Mouse (Mus musculus): Measurements from ENCODE around the gene Prkca. TPM values are rescaled to one million over a fixed set of nuclear protein-coding genes. Genes with fewer than 3 reads are reported as not detected.

The Prkca gene
- polyA plus RNA-seq, 1 experiment from 2014 or later, result 2.5 TPM

GRCm38 (mm10) chr11:108204895-108205248, 138.9 kb downstream of the Prkca start:
- Histone ChIP-seq H3K9me3 (replicated peaks) (no peaks in the 10 kb centered on the region), H3K27me3 (no peaks in the 10 kb centered on the region), H3K4me1 (replicated peaks) (no peaks in the 10 kb centered on the region), H3K36me3 (replicated peaks) (no peaks in the 10 kb centered on the region), H3K4me2 (no peak overlapping the region), H3K9ac (no peak overlapping the region), H3K4me3 (replicated peaks) (no peak overlapping the region), H3K27ac (replicated peaks) (no peak overlapping the region)
- no peak for ATAC-seq (ENCODE audit: insufficient read depth)
- 59% methylated on average over 5 of the region's 5 CpGs for WGBS (ENCODE audit: insufficient replicate concordance)

GRCm38 (mm10) chr11:108204202-108204894, 139.4 kb downstream of the Prkca start:
- Histone ChIP-seq H3K9me3 (replicated peaks) (no peaks in the 10 kb centered on the region), H3K9ac (no peak overlapping the region), H3K27ac (replicated peaks) (no peak overlapping the region), H3K36me3 (replicated peaks) (no peaks in the 10 kb centered on the region), H3K4me2 (no peak overlapping the region), H3K27me3 (no peaks in the 10 kb centered on the region), H3K4me3 (replicated peaks) (no peak overlapping the region), H3K4me1 (replicated peaks) (no peaks in the 10 kb centered on the region)
- no peak for ATAC-seq (ENCODE audit: insufficient read depth)
- WGBS (ENCODE audit: insufficient replicate concordance), result 57% methylated on average over 7 of the region's 7 CpGs

DNA sequence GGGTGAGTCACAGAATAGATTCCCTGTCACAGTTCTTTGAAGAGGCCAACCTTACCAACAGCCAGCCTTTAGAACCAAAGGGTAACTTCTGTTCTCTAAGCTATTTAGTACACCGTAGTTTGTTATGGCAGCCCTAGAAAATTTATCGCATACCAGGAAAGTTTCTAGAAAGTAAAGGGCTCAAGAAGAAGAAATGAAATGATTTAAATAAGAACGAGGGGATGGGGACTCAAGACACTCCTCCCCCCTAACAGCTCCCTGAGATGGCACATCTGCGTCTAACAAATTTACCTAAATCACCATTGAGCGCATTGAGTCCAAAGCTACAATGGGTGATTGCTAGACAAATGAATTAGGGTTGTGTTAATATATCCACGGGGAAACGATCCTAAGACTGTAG, 140.9 kb downstream of the Prkca start:
- Histone ChIP-seq H3K9me3 (replicated peaks) (no peaks in the 10 kb centered on the region), H3K27ac (replicated peaks) (no peak overlapping the region), H3K27me3 (no peaks in the 10 kb centered on the region), H3K4me3 (replicated peaks) (no peak overlapping the region), H3K4me1 (replicated peaks) (no peaks in the 10 kb centered on the region), H3K36me3 (replicated peaks) (no peaks in the 10 kb centered on the region), H3K4me2 (no peak overlapping the region), H3K9ac (no peak overlapping the region)
- WGBS (ENCODE audit: insufficient replicate concordance), result 77% methylated on average over 7 of the region's 7 CpGs
- ATAC-seq (ENCODE audit: insufficient read depth), result no peak

DNA sequence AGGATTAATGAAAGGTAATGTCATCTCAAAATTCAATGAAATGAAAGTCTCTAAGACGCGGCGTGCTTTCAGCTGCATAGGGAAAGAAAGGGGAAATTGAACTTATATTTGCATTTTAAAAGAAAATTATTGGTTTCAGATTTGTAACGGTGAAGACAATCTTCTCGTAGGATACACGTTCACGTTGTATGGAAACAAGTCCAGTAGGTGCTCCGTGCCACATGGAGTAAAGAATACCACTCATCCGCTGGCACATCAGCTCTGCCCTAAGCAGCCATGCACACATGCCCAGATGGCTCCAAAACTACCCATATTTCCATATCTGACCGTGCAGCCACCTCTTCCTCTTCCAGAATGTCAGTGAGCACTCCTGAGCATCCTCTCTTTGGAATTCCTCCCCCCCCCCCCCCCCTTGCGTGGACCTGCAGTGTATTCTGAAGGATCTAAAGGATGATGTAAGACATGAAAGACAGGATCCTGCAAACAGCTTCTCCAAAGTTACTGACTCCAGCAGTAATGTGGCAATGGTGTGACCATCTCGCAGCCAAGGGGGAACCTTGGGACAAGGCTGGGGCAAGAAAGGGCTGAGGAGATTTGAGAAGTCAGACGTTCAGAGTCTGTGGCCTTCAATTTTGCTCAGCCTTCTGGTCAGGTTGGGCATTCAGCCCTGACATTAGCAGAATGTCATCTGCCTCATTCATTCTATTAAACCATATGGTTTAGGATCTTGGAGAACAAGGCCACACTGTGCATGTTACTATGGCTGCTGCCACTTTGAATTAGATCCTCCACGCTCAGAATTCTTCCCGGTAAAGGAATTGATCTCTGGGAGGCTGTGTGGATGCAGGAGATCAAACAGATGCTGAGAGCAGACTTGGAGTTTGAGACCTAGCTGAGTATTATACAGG, 142.8 kb downstream of the Prkca start:
- no peak overlapping the region for H3K9ac ChIP-seq
- 74% methylated on average over 15 of the region's 15 CpGs for WGBS (ENCODE audit: insufficient replicate concordance)
- no peak overlapping the region for H3K4me3 ChIP-seq (replicated peaks)
- no peaks in the 10 kb centered on the region for H3K9me3 ChIP-seq (replicated peaks)
- no peaks in the 10 kb centered on the region for H3K36me3 ChIP-seq (replicated peaks)
- no peak overlapping the region for H3K27ac ChIP-seq (replicated peaks)
- no peak for ATAC-seq (ENCODE audit: insufficient read depth)
- no peaks in the 10 kb centered on the region for H3K27me3 ChIP-seq
- H3K4me1 ChIP-seq (replicated peaks), result peaks cover 3% of the 10 kb centered on the region; the same call in 1 of the 2 replicates
- H3K4me2 ChIP-seq, result no peak overlapping the region

DNA sequence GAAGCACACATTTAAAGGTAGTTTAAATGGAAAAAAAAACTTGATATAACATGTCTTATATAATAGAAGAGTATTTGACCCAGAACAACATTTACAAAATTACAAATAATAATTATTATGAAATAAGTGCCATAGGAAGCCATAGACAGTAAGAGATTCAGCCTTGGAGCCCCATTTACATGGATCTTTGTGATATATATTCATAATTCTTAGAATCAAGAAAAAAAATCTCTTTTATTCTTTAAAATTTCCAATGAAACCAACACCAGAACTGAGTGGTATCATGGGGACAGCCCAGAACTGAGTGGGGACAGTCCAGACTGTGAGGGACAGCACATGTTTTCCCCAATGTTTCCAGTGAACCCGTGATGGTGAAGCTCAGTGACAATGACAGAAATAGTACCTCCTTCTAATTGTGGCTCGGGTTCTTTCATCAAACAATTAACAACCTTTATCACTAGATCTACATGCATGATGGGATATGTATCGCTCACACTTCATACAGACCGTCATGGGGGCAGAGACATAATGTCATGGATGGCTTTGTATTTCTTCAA, 144.2 kb downstream of the Prkca start:
- ATAC-seq (ENCODE audit: insufficient read depth), result no peak
- WGBS (ENCODE audit: insufficient replicate concordance), result 74% methylated on average over 4 of the region's 4 CpGs
- no peak overlapping the region for H3K4me3 ChIP-seq (replicated peaks)

GRCm38 (mm10) chr11:108198592-108198991, 145.1 kb downstream of the Prkca start:
- no peaks in the 10 kb centered on the region for H3K36me3 ChIP-seq (replicated peaks)
- peaks cover 5% of the 10 kb centered on the region; the same call in 1 of the 2 replicates for H3K4me1 ChIP-seq (replicated peaks)
- 43% methylated on average over 5 of the region's 5 CpGs for WGBS (ENCODE audit: insufficient replicate concordance)
- no peaks in the 10 kb centered on the region for H3K27me3 ChIP-seq
- no peak overlapping the region; the same call in 1 of the 2 replicates for H3K27ac ChIP-seq (replicated peaks)
- H3K9ac ChIP-seq, result no peak overlapping the region
- no peak overlapping the region for H3K4me3 ChIP-seq (replicated peaks)
- no peak; the same call in 1 of the 2 replicates for ATAC-seq (ENCODE audit: insufficient read depth)
- no peak overlapping the region for H3K4me2 ChIP-seq
- no peaks in the 10 kb centered on the region for H3K9me3 ChIP-seq (replicated peaks)

More for the DNA sequence above, 144.2 kb downstream of the Prkca start:
- no peak overlapping the region for H3K9ac ChIP-seq
- H3K36me3 ChIP-seq (replicated peaks), result no peaks in the 10 kb centered on the region
- H3K4me1 ChIP-seq (replicated peaks), result peaks cover 5% of the 10 kb centered on the region; the same call in 1 of the 2 replicates
- no peak overlapping the region for H3K27ac ChIP-seq (replicated peaks)
- no peak overlapping the region for H3K4me2 ChIP-seq
- no peaks in the 10 kb centered on the region for H3K9me3 ChIP-seq (replicated peaks)
- H3K27me3 ChIP-seq, result no peaks in the 10 kb centered on the region

GRCm38 (mm10) chr11:108197427-108198218, 146.1 kb downstream of the Prkca start:
- H3K27ac ChIP-seq (replicated peaks), result peak overlapping the region; percentile 63
- H3K4me1 ChIP-seq (replicated peaks), result peaks cover 5% of the 10 kb centered on the region; the same call in 1 of the 2 replicates
- no peak overlapping the region for H3K9ac ChIP-seq
- peak overlapping the region; percentile 23; the same call in 1 of the 2 replicates for H3K4me2 ChIP-seq
- H3K36me3 ChIP-seq (replicated peaks), result no peaks in the 10 kb centered on the region
- WGBS (ENCODE audit: insufficient replicate concordance), result 72% methylated on average over 9 of the region's 9 CpGs
- H3K27me3 ChIP-seq, result no peaks in the 10 kb centered on the region
- H3K4me3 ChIP-seq (replicated peaks), result no peak overlapping the region
- H3K9me3 ChIP-seq (replicated peaks), result no peaks in the 10 kb centered on the region
- peak; percentile 61 for ATAC-seq (ENCODE audit: insufficient read depth)

GRCm38 (mm10) chr11:108196796-108197195, 146.9 kb downstream of the Prkca start:
- peak overlapping the region; percentile 23; the same call in 1 of the 2 replicates for H3K4me2 ChIP-seq
- H3K27ac ChIP-seq (replicated peaks), result peak overlapping the region; percentile 63
- no peaks in the 10 kb centered on the region for H3K27me3 ChIP-seq
- H3K9me3 ChIP-seq (replicated peaks), result no peaks in the 10 kb centered on the region
- peaks cover 5% of the 10 kb centered on the region; the same call in 1 of the 2 replicates for H3K4me1 ChIP-seq (replicated peaks)
- no peak overlapping the region for H3K4me3 ChIP-seq (replicated peaks)
- WGBS (ENCODE audit: insufficient replicate concordance), result 57% methylated on average over 3 of the region's 3 CpGs
- no peaks in the 10 kb centered on the region for H3K36me3 ChIP-seq (replicated peaks)
- H3K9ac ChIP-seq, result no peak overlapping the region
- 0 out of 2 replicates have a peak, but pooled peaks have one; percentile 28 for ATAC-seq (ENCODE audit: insufficient read depth)

GRCm38 (mm10) chr11:108190298-108190697, 153.4 kb downstream of the Prkca start:
- Histone ChIP-seq H3K4me1 (replicated peaks) (no peaks in the 10 kb centered on the region), H3K27me3 (no peaks in the 10 kb centered on the region), H3K36me3 (replicated peaks) (no peaks in the 10 kb centered on the region), H3K27ac (replicated peaks) (no peak overlapping the region), H3K4me2 (no peak overlapping the region), H3K9ac (no peak overlapping the region), H3K9me3 (replicated peaks) (no peaks in the 10 kb centered on the region), H3K4me3 (replicated peaks) (no peak overlapping the region)
- 69% methylated on average over 6 of the region's 6 CpGs for WGBS (ENCODE audit: insufficient replicate concordance)
- ATAC-seq (ENCODE audit: insufficient read depth), result no peak

- H3K4me1 ChIP-seq (replicated peaks), result no peaks in the 10 kb centered on the region
- H3K4me2 ChIP-seq, result no peak overlapping the region
- WGBS (ENCODE audit: insufficient replicate concordance), result 61% methylated on average over 3 of the region's 3 CpGs
- no peak overlapping the region for H3K4me3 ChIP-seq (replicated peaks)
- no peaks in the 10 kb centered on the region for H3K27me3 ChIP-seq
- H3K9ac ChIP-seq, result no peak overlapping the region
- H3K9me3 ChIP-seq (replicated peaks), result no peaks in the 10 kb centered on the region
- no peak overlapping the region for H3K27ac ChIP-seq (replicated peaks)
- H3K36me3 ChIP-seq (replicated peaks), result no peaks in the 10 kb centered on the region
- no peak for ATAC-seq (ENCODE audit: insufficient read depth)
These were observed 154.4 kb downstream of the Prkca start for GRCm38 (mm10) chr11:108189362-108189761.
